Comparison of ENCODE assay signal across 10 mouse cellular contexts in genomic region chr4:154294262-154294731, GRCm38 (mm10). TPM values are rescaled to one million over a fixed set of nuclear protein-coding genes. Genes with fewer than 3 reads are reported as not detected.
DNase-seq lines count a peak whose midpoint lies in the region; ATAC-seq lines count a peak whose summit lies in the region.
"Had no signal": no experiment of that assay in that cellular context is flagged by ENCODE, and none has a peak within 500 bp of the region (broad histone marks: within the 10 kb centered on the region; RNA-seq: fewer than 3 reads in every experiment).

No protein-coding gene starts in this region.

- intact Hi-C loops in left cerebral cortex, postnatal 25 days (cut with DNase I) = no loop called here

- H3K4me3 ChIP-seq in neural tube, embryonic 12.5 days = no peak overlapping the region
- H3K4me3 ChIP-seq: limb, embryonic 13.5 days had no signal

- no peak for ATAC-seq in neural tube, embryonic 12.5 days (ENCODE audit: low FRiP score, low read depth)
- ATAC-seq: hindbrain, embryonic 16.5 days had no signal

- H3K36me3 ChIP-seq in neural tube, embryonic 12.5 days = no peaks in the 10 kb centered on the region
- H3K36me3 ChIP-seq: limb, embryonic 13.5 days had no signal

- 0 out of 2 replicates have a peak overlapping the region, but pooled peaks have one; percentile 9 for H3K9ac ChIP-seq in neural tube, embryonic 12.5 days
- H3K9ac ChIP-seq: limb, embryonic 13.5 days had no signal

- WGBS in neural tube, embryonic 12.5 days = 37% methylated on average over 8 of the region's 8 CpGs

- H3K4me2 ChIP-seq in neural tube, embryonic 12.5 days (replicated peaks) = no peak overlapping the region
- H3K4me2 ChIP-seq: limb, embryonic 13.5 days had no signal

- peak; percentile 41 for DNase-seq in embryo, embryonic 10 days (ENCODE audit: low spot score)
- DNase-seq in embryo, embryonic 9.5 days (ENCODE audit: extremely low spot score) = no peak
- DNase-seq in neural tube, embryonic 10.5 days (ENCODE audit: extremely low spot score, low spot score) = no peak
- peak; percentile 51 for DNase-seq in liver
- DNase-seq in cerebellum, postnatal 4 days (ENCODE audit: low spot score in 2 of 2) = no peak
- no peak for DNase-seq in left cerebral cortex, postnatal 25 days (ENCODE audit: low spot score in 2 of 2)
- DNase-seq in thymus, postnatal 14 days = no peak

- peaks cover 9% of the 10 kb centered on the region for H3K4me1 ChIP-seq in neural tube, embryonic 12.5 days

- H3K9me3 ChIP-seq in neural tube, embryonic 12.5 days = no peaks in the 10 kb centered on the region
- H3K9me3 ChIP-seq: limb, embryonic 13.5 days had no signal

- peaks cover 20% of the 10 kb centered on the region for H3K27me3 ChIP-seq in neural tube, embryonic 12.5 days (replicated peaks)

- no peak overlapping the region for H3K27ac ChIP-seq in neural tube, embryonic 12.5 days

RNA-seq across cellular contexts. Expression of gene Arhgef16, which starts 7.2 kb away (rescaled TPM):
- polyA plus RNA-seq in neural tube, embryonic 12.5 days (2016; fragmentation: Nextera tagmentation; extraction: Ambion mirVana) = 1.8 TPM in 2 replicates
- under 1 TPM; 0.64 to 0.85 TPM for total RNA-seq in left cerebral cortex, postnatal 25 days (2021)

RNA-seq across cellular contexts. Expression of gene B230104I21Rik, which starts 41.6 kb away (rescaled TPM):
- polyA plus RNA-seq in neural tube, embryonic 12.5 days (2016; fragmentation: Nextera tagmentation; extraction: Ambion mirVana) = not detected in 2 replicates
- total RNA-seq in left cerebral cortex, postnatal 25 days (2021) = not detected
- polyA plus RNA-seq: hindbrain, embryonic 16.5 days; limb, embryonic 13.5 days had no signal

Comparison
In these comparisons a context has a peak if more than half of its experiments do, and no peak if none do; other contexts are left out.
1. DNase-seq: peak in embryo, embryonic 10 days (single experiment) and liver (single experiment); none in embryo, embryonic 9.5 days (single experiment), neural tube, embryonic 10.5 days (single experiment), cerebellum, postnatal 4 days (0 of 2), left cerebral cortex, postnatal 25 days (0 of 2) and thymus, postnatal 14 days (single experiment).